In the genomic region with DNA sequence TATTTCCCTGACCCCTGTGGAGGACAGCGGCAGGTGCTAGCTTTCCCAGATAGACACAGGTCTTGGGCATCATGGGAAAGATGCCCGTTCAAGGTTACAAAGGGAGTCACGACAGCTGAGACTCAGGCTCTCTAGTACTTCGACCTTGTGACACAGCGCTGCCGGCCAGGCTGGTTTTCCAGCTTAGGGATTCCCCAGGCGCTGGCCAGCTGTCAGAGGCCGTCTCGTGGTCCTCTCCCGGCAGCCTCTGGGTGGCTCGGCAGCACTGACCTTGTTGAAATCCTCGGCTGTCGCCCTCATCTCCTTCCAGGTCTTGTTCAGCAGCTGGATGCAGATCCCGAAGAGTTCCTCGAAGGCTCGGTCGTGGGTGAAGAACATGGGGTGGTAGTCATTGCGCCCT, we compare ENCODE assay signal across 18 mouse cellular contexts. TPM values are rescaled to one million over a fixed set of nuclear protein-coding genes. Genes with fewer than 3 reads are reported as not detected.
DNase-seq lines count a peak whose midpoint lies in the region; ATAC-seq and TF ChIP-seq lines count a peak whose summit lies in the region.
"Had no signal": no experiment of that assay in that cellular context is flagged by ENCODE, and none has a peak within 500 bp of the region (broad histone marks: within the 10 kb centered on the region; RNA-seq: fewer than 3 reads in every experiment).

No protein-coding gene starts in this region.

- H3K4me1 ChIP-seq in small intestine, adult 2 months (ENCODE audit: control insufficient read depth, insufficient read depth, insufficient read length, low read length): peaks cover 24% of the 10 kb centered on the region
- H3K4me1 ChIP-seq: heart, embryonic 15.5 days had no signal

- TF ChIP-seq POLR2A in small intestine, adult 2 months (IDR thresholded peaks at IDR 0.05; ENCODE audit: low read depth, low read length): no peak

- ATAC-seq in frontal cortex, adult (ENCODE audit: low TSS enrichment): no peak
- ATAC-seq: forebrain, embryonic 13.5 days; lung, postnatal 0 days; Patski had no signal

- peak; percentile 96 for DNase-seq in heart, adult 11 months
- DNase-seq in heart, postnatal 36 days: no peak
- no peak for DNase-seq in layer of hippocampus, adult 2 months (ENCODE audit: low spot score in 2 of 2)
- DNase-seq in layer of hippocampus, postnatal 36 days: no peak
- peak; percentile 56 for DNase-seq in gastrocnemius, postnatal 14 days
- DNase-seq in embryo, embryonic 11 days: no peak
- DNase-seq: cerebellum, adult 9-11 months; right cerebral cortex, adult 18-20 months; thymus, postnatal 4 days had no signal

- TF ChIP-seq CTCF in layer of hippocampus, adult 2 months (conservative IDR thresholded peaks at IDR 0.05): no peak
- no peak for TF ChIP-seq CTCF in small intestine, adult 2 months (IDR thresholded peaks at IDR 0.05; ENCODE audit: extremely low read depth, insufficient read length, insufficient replicate concordance, low read depth, low read length)

- no peak overlapping the region for H3K4me3 ChIP-seq in layer of hippocampus, adult 2 months
- H3K4me3 ChIP-seq in small intestine, adult 2 months (ENCODE audit: low read depth, low read length): peak overlapping the region; percentile 31
- H3K4me3 ChIP-seq: forebrain, embryonic 13.5 days; heart, embryonic 15.5 days; neural tube, embryonic 15.5 days had no signal

- intact Hi-C loops in heart, postnatal 36 days (cut with DNase I): no loop called here
- intact Hi-C loops in gastrocnemius, postnatal 14 days (cut with DNase I; ENCODE audit: low total_unique reads): no loop called here

- no peaks in the 10 kb centered on the region for H3K27me3 ChIP-seq in small intestine, adult 2 months (ENCODE audit: control insufficient read depth, insufficient read depth, low read length)
- H3K27me3 ChIP-seq: forebrain, embryonic 13.5 days; heart, embryonic 15.5 days; neural tube, embryonic 15.5 days; Patski had no signal

- WGBS in small intestine, adult 2 months: 84% methylated on average over 18 of the region's 18 CpGs

- H3K36me3 ChIP-seq in small intestine, adult 2 months (ENCODE audit: control insufficient read depth, insufficient read depth, low read length): peaks cover 52% of the 10 kb centered on the region

- peak overlapping the region; percentile 65; the same call in 1 of the 2 replicates for H3K27ac ChIP-seq in layer of hippocampus, adult 2 months
- peak overlapping the region; percentile 91 for H3K27ac ChIP-seq in small intestine, adult 2 months (ENCODE audit: insufficient read depth, low read depth, low read length)
- H3K27ac ChIP-seq: forebrain, embryonic 13.5 days; heart, embryonic 15.5 days; hindbrain, embryonic 14.5 days; liver, embryonic 14.5 days; neural tube, embryonic 15.5 days had no signal

RNA-seq across cellular contexts. Expression of a gene that starts 8.9 kb away (rescaled TPM):
- total RNA-seq in heart, postnatal 36 days (2021): 10 to 100 TPM; 17.2 to 18.3 TPM
- total RNA-seq in layer of hippocampus, adult 2 months (2021): 10 to 100 TPM; 94.6 to 98.4 TPM
- total RNA-seq in layer of hippocampus, postnatal 36 days (2021): 10 to 100 TPM; 94.0 to 98.4 TPM
- 10 to 100 TPM; 16.4 to 16.8 TPM for total RNA-seq in gastrocnemius, postnatal 14 days (2021)
- polyA plus RNA-seq in small intestine, adult 2 months (2012; rRNA removed): 103 and 171 TPM in 2 replicates

RNA-seq across cellular contexts. Expression of a gene that starts 29.7 kb away (rescaled TPM):
- total RNA-seq in heart, postnatal 36 days (2021): 10 to 100 TPM; 16.7 to 19.1 TPM
- total RNA-seq in layer of hippocampus, adult 2 months (2021): 100 to 1,000 TPM; 200 to 202 TPM
- 100 to 1,000 TPM; 179 to 195 TPM for total RNA-seq in layer of hippocampus, postnatal 36 days (2021)
- total RNA-seq in gastrocnemius, postnatal 14 days (2021): 10 to 100 TPM; 16.7 to 19.6 TPM
- 34.3 and 66.1 TPM in 2 replicates for polyA plus RNA-seq in small intestine, adult 2 months (2012; rRNA removed)

Comparison
In these comparisons a context has a peak if more than half of its experiments do, and no peak if none do; other contexts are left out.
1. DNase-seq: peak in heart, adult 11 months (single experiment) and gastrocnemius, postnatal 14 days (single experiment); none in heart, postnatal 36 days (0 of 2), layer of hippocampus, adult 2 months (0 of 2), layer of hippocampus, postnatal 36 days (0 of 2) and embryo, embryonic 11 days (single experiment).
2. RNA of a gene that starts 8.9 kb away (total RNA-seq): 94.0 to 98.4 TPM in layer of hippocampus, postnatal 36 days and 94.6 to 98.4 TPM in layer of hippocampus, adult 2 months; 17.2 to 18.3 TPM in heart, postnatal 36 days and 16.4 to 16.8 TPM in gastrocnemius, postnatal 14 days; every median in the first group is over 4 times any median in the second.
3. RNA of a gene that starts 29.7 kb away (total RNA-seq): 200 to 202 TPM in layer of hippocampus, adult 2 months and 179 to 195 TPM in layer of hippocampus, postnatal 36 days; 16.7 to 19.6 TPM in gastrocnemius, postnatal 14 days and 16.7 to 19.1 TPM in heart, postnatal 36 days; every median in the first group is over 4 times any median in the second.